Mouse (Mus musculus) kidney, embryonic 16.5 days (tissue): Measurements from ENCODE around the gene Ptpn7. TPM values are rescaled to one million over a fixed set of nuclear protein-coding genes. Genes with fewer than 3 reads are reported as not detected.
A peak's percentile ranks its signal among the peaks of the same experiment; 100 is the strongest.
"Not testable (repeated sequence)": the region's sequence is repeated elsewhere in the genome, so short reads cannot be mapped to it uniquely, and the experiment has no call there.

Source experiments
- ATAC-seq: fragments of 200-750 bp; cut with Nextera tagmentation; 2 replicates; pipeline ENCODE4 v1.8.0; 2017; ENCODE audit warnings: moderate TSS enrichment; ENCODE audit not compliant: low FRiP score, low TSS enrichment
- H3K27ac ChIP-seq: fragments of 300-500 bp; sonication (generic); 2 replicates; pipeline ENCODE4 v1.5.1; 2014; ENCODE audit warnings: low read length
- H3K27me3 ChIP-seq: fragments of 300-500 bp; sonication (generic); 2 replicates; pipeline ENCODE4 v1.6.1; 2014; ENCODE audit warnings: low read length, control low read depth, mixed read lengths; ENCODE audit not compliant: insufficient read depth
- H3K36me3 ChIP-seq: fragments of 300-500 bp; sonication (generic); 2 replicates; pipeline ENCODE4 v1.6.1; 2014; ENCODE audit warnings: low read length, control low read depth, mixed read lengths; ENCODE audit not compliant: insufficient read depth
- H3K4me1 ChIP-seq: fragments of 300-500 bp; sonication (generic); 2 replicates; pipeline ENCODE4 v1.6.1; 2014; ENCODE audit warnings: low read length, control low read depth, mixed read lengths; ENCODE audit not compliant: insufficient read depth
- H3K4me2 ChIP-seq: fragments of 300-500 bp; sonication (generic); replicated peaks from 2 replicates; pipeline ENCODE4 v1.6.1; 2014; ENCODE audit warnings: low read depth, low read length
- H3K4me3 ChIP-seq: fragments of 300-500 bp; sonication (generic); 2 replicates; pipeline ENCODE4 v1.5.1; 2014; ENCODE audit warnings: mild to moderate bottlenecking, low read length
- H3K9ac ChIP-seq: fragments of 300-500 bp; sonication (generic); replicated peaks from 2 replicates; pipeline ENCODE4 v1.6.1; 2014; ENCODE audit warnings: low read length
- H3K9me3 ChIP-seq: fragments of 300-500 bp; sonication (generic); 2 replicates; pipeline ENCODE4 v1.6.1; 2016; ENCODE audit warnings: low read length, control low read depth
- WGBS: fragments of 180-500 bp; shearing (Covaris S2); extraction: QIAGEN DNeasy Blood & Tissue Kit; methylation state at CpG from one replicate; pipeline ENCODE4 v1.1.7; 2014; 5-methylcytosine and 5-hydroxymethylcytosine counted together
- polyA plus RNA-seq: library from polyadenylated mRNA; unstranded; fragments of >200 nt; fragmentation: Nextera tagmentation; extraction: Ambion mirVana; gene quantifications from 2 replicates; pipeline ENCODE4 v1.2.1, GENCODE M21; 2015

Gene Ptpn7
- polyA plus RNA-seq, 1 experiment from 2014 or later, result 1.6 TPM

GRCm38 (mm10) chr1:135180830-135181229, 48.3 kb downstream of the Ptpn7 start:
- 70% methylated on average over 10 of the region's 10 CpGs for whole genome bisulfite sequencing
- Histone ChIP-seq H3K4me3 (no peak overlapping the region), H3K36me3 (no peaks in the 10 kb centered on the region), H3K27me3 (no peaks in the 10 kb centered on the region), H3K9me3 (no peaks in the 10 kb centered on the region), H3K4me1 (0 out of 2 replicates have a peak, but pooled peaks cover 10% of the 10 kb centered on the region), H3K27ac (no peak overlapping the region), H3K4me2 (no peak overlapping the region), H3K9ac (no peak overlapping the region)
- ATAC-seq, result no peak; the same call in 1 of the 2 replicates

- Histone ChIP-seq H3K4me2 (no peak overlapping the region), H3K9me3 (no peaks in the 10 kb centered on the region), H3K27ac (no peak overlapping the region), H3K36me3 (no peaks in the 10 kb centered on the region), H3K27me3 (no peaks in the 10 kb centered on the region), H3K4me3 (no peak overlapping the region), H3K9ac (no peak overlapping the region), H3K4me1 (0 out of 2 replicates have a peak, but pooled peaks cover 10% of the 10 kb centered on the region)
- WGBS, result 62% methylated on average over 4 of the region's 4 CpGs
- no peak for ATAC-seq
Measured at GRCm38 (mm10) chr1:135181275-135181674, 48.8 kb downstream of the Ptpn7 start.

- H3K4me1 ChIP-seq, result 0 out of 2 replicates have a peak, but pooled peaks cover 10% of the 10 kb centered on the region
- H3K36me3 ChIP-seq, result no peaks in the 10 kb centered on the region
- WGBS, result 79% methylated on average over 8 of the region's 8 CpGs
- no peak overlapping the region for H3K27ac ChIP-seq
- H3K4me2 ChIP-seq, result no peak overlapping the region
- H3K9me3 ChIP-seq, result no peaks in the 10 kb centered on the region
- H3K27me3 ChIP-seq, result no peaks in the 10 kb centered on the region
- no peak overlapping the region for H3K4me3 ChIP-seq
- ATAC-seq, result no peak
- no peak overlapping the region for H3K9ac ChIP-seq
Measured at GRCm38 (mm10) chr1:135181880-135182623, 49.6 kb downstream of the Ptpn7 start.

GRCm38 (mm10) chr1:135182975-135183374, 50.5 kb downstream of the Ptpn7 start:
- no peaks in the 10 kb centered on the region for H3K27me3 ChIP-seq
- H3K4me2 ChIP-seq, result no peak overlapping the region
- H3K9ac ChIP-seq, result no peak overlapping the region
- 72% methylated on average over 3 of the region's 3 CpGs for WGBS
- H3K4me1 ChIP-seq, result 0 out of 2 replicates have a peak, but pooled peaks cover 10% of the 10 kb centered on the region
- ATAC-seq, result peak; percentile 55; the same call in 1 of the 2 replicates
- no peak overlapping the region for H3K27ac ChIP-seq
- no peak overlapping the region for H3K4me3 ChIP-seq
- no peaks in the 10 kb centered on the region for H3K36me3 ChIP-seq
- no peaks in the 10 kb centered on the region for H3K9me3 ChIP-seq

- H3K4me1 ChIP-seq, result 0 out of 2 replicates have a peak, but pooled peaks cover 10% of the 10 kb centered on the region
- no peaks in the 10 kb centered on the region for H3K9me3 ChIP-seq
- no peaks in the 10 kb centered on the region for H3K36me3 ChIP-seq
- no peak overlapping the region for H3K4me2 ChIP-seq
- H3K27me3 ChIP-seq, result no peaks in the 10 kb centered on the region
- H3K4me3 ChIP-seq, result no peak overlapping the region
- WGBS, result 48% methylated on average over 4 of the region's 4 CpGs
- ATAC-seq, result peak; percentile 36; the same call in 1 of the 2 replicates
- H3K9ac ChIP-seq, result no peak overlapping the region
- no peak overlapping the region for H3K27ac ChIP-seq
Measured at GRCm38 (mm10) chr1:135183448-135183847, 50.9 kb downstream of the Ptpn7 start.

- Histone ChIP-seq H3K4me1 (0 out of 2 replicates have a peak, but pooled peaks cover 10% of the 10 kb centered on the region), H3K9me3 (no peaks in the 10 kb centered on the region), H3K27me3 (no peaks in the 10 kb centered on the region), H3K27ac (no peak overlapping the region), H3K9ac (no peak overlapping the region), H3K4me3 (no peak overlapping the region), H3K36me3 (no peaks in the 10 kb centered on the region), H3K4me2 (no peak overlapping the region)
- no peak for ATAC-seq
- WGBS, result 57% methylated on average over 11 of the region's 11 CpGs
Measured at GRCm38 (mm10) chr1:135183941-135184570, 51.6 kb downstream of the Ptpn7 start.

- Histone ChIP-seq H3K4me1 (0 out of 2 replicates have a peak, but pooled peaks cover 10% of the 10 kb centered on the region), H3K27ac (no peak overlapping the region), H3K9me3 (no peaks in the 10 kb centered on the region), H3K36me3 (no peaks in the 10 kb centered on the region), H3K4me2 (no peak overlapping the region), H3K9ac (no peak overlapping the region), H3K4me3 (no peak overlapping the region), H3K27me3 (no peaks in the 10 kb centered on the region)
- 65% methylated on average over 5 of the region's 5 CpGs for WGBS
- no peak for ATAC-seq
Measured at GRCm38 (mm10) chr1:135185936-135186335, 53.4 kb downstream of the Ptpn7 start.

GRCm38 (mm10) chr1:135186427-135186826, 53.9 kb downstream of the Ptpn7 start:
- no peaks in the 10 kb centered on the region for H3K9me3 ChIP-seq
- 48% methylated on average over 8 of the region's 8 CpGs for WGBS
- H3K4me1 ChIP-seq, result 0 out of 2 replicates have a peak, but pooled peaks cover 10% of the 10 kb centered on the region
- no peak overlapping the region for H3K4me3 ChIP-seq
- no peak overlapping the region for H3K27ac ChIP-seq
- no peaks in the 10 kb centered on the region for H3K36me3 ChIP-seq
- no peak overlapping the region for H3K9ac ChIP-seq
- no peak for ATAC-seq
- H3K27me3 ChIP-seq, result no peaks in the 10 kb centered on the region
- H3K4me2 ChIP-seq, result no peak overlapping the region

GRCm38 (mm10) chr1:135187016-135187415, 54.5 kb downstream of the Ptpn7 start:
- not testable (repeated sequence) for H3K4me2 ChIP-seq, H3K27me3 ChIP-seq, H3K4me1 ChIP-seq, H3K9ac ChIP-seq, H3K9me3 ChIP-seq, ATAC-seq, H3K27ac ChIP-seq, H3K4me3 ChIP-seq, H3K36me3 ChIP-seq
- WGBS, result 38% methylated on average over 2 of the region's 2 CpGs

- Histone ChIP-seq H3K36me3 (no peaks in the 10 kb centered on the region), H3K4me2 (no peak overlapping the region), H3K4me1 (no peaks in the 10 kb centered on the region), H3K9ac (no peak overlapping the region), H3K27me3 (no peaks in the 10 kb centered on the region), H3K9me3 (no peaks in the 10 kb centered on the region), H3K4me3 (no peak overlapping the region), H3K27ac (no peak overlapping the region)
- ATAC-seq, result no peak
- WGBS, result 57% methylated on average over 3 of the region's 3 CpGs
Measured at GRCm38 (mm10) chr1:135188197-135188596, 55.7 kb downstream of the Ptpn7 start.
